Mouse (Mus musculus) fat pad, adult 2 months (tissue): ENCODE measurements around the gene Clec4a2.
"Not testable (repeated sequence)": the region's sequence is repeated elsewhere in the genome, so short reads cannot be mapped to it uniquely, and the experiment has no call there.

Experiments
- DNase-seq: peaks from one replicate; pipeline ENCODE4 v3.0.0-alpha.2; 2011; ENCODE audit warnings: low read depth, low spot score; ENCODE audit errors: extremely low read depth

Clec4a2 gene

GRCm38 (mm10) chr6:123106128-123106527 is at the start of gene Clec4a2:
Gene Clec4a2, plus strand, starts transcription at chr6:123106428.
- DNase-seq: not testable (repeated sequence)

GRCm38 (mm10) chr6:123095125-123095843 is 10.9 kb upstream of the Clec4a2 start:
- no peak for DNase-seq

DNA sequence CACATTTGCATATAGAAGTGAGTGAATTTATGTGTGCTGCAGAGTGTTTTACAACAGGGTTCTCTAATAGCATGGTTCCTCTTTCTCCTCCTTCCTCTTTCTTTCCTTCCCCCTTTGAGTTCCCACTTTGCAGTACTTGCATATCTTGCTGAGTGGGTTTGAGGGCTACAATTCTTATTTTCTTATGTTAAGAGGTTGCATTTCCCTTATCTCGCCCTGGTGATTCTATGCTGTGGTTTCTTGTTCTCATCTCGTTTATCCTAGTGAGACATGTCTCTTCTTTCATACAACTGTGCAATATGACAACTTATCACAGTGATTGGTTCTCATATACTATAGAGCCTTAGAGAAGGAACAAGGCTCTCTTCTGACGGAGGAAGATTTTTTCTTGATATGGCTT is 17.0 kb downstream of the Clec4a2 start:
- no peak for DNase-seq

DNA sequence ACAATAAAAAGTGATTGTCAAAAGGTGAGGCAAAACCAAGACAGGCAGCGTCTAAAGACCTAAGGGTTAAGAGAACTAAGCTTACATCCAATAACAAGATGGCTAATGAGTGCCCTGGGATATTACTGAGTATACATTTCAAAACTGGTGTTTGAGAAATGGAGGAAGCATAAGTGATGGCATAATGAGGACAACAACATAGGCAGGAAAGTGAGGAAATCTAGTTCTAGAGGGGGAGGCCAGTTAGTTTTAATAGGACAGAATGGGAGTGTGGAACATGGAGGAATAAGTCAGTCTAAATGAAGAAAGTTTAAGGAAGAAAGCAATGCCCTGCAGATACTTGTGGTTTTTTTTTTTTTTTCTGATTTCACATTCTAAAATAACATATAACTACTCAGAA is 20.9 kb downstream of the Clec4a2 start:
- DNase-seq: no peak

DNA sequence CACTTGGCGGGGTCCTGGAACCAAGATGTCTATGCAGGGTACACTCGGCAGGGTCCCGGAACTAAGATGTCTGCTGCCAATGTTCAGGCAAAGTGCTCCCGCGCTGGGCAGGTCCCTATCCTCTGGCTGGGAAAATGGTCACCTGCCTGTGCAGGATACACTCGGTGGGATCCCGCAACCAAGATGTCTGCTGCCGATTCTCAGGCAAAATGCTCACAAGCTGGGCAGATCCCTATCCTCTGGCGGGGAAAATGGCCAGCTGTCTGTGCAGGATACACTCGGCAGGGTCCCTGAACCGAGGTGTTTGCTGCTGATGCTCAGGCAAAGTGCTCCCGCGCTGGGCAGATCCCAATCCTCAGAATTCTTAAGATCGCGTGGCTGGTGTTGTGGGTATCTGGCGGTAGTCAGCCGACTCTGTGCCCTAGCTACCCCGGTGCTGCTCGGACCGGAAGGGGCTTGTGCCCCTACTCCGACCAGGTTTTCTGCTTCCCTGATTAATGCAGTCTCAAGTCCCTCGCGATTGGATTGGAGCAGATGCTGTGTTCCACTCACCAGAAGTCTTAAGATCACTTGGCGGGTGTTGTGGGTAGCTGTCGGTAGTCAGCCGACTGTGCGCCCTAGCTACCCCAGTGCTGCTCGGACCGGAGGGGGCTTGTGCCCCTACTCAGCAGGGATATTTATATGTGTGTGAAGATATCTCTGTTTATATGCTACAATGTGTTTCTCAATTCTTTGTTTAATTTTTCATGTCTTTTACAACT is 31.7 kb downstream of the Clec4a2 start:
- not testable (repeated sequence) for DNase-seq

DNA sequence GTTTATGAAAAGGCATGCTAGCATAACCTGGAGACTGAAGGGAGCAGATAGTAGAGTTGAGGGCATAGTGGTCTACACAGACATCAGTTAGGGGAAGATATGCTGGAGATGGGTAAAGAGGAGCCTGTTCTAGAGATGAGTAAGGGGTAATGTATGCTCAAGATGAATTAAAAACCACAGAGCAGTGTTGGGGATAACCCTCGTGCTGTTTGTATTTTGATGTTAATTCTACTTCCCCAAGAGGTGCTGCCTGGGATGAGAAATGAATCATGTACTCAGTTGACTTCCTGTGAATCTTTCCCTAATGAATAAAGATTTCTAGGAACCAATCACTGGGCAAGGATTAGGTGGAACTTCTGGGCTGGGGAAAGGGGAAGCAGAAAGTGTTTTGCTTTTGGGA is 63.9 kb downstream of the Clec4a2 start:
- DNase-seq: no peak

- no peak for DNase-seq
These were observed 64.8 kb downstream of the Clec4a2 start for GRCm38 (mm10) chr6:123171040-123171439.

DNA sequence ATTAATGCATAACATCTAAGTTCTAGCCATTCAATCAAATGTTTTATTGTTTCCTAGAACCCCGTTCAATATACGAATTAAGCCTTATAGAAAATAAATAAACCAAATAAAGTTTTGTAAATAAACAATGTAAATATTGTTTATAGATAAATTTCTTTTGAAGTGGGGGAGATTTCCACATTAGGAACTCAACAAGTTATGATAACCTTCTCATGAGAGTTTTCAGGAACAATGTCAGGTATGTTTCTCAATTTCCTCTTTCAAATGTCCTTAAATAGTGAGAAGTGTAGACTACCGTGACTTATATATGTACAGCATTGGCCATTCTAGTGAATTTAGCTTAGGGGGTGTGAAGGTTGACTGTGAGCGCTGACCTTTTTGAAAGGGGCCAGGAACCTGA is 66.4 kb downstream of the Clec4a2 start, which contains the start of gene Clec4b2:
TSS of gene Clec4b2 (plus strand) at position 301 of the 400 bp plus-strand sequence.
- no peak for DNase-seq

GRCm38 (mm10) chr6:123175549-123175948 is 69.3 kb downstream of the Clec4a2 start:
- no peak for DNase-seq

GRCm38 (mm10) chr6:123184862-123185261 is 78.6 kb downstream of the Clec4a2 start:
- not testable (repeated sequence) for DNase-seq
